Mouse (Mus musculus) midbrain, embryonic 14.5 days (tissue): ENCODE results near the gene Spc24. TPM values are rescaled to one million over a fixed set of nuclear protein-coding genes. Genes with fewer than 3 reads are reported as not detected.
A peak's percentile ranks its signal among the peaks of the same experiment; 100 is the strongest.

Experiments used
- ATAC-seq: fragments of 200-750 bp; cut with Nextera tagmentation; 2 replicates; pipeline ENCODE4 v1.8.0; 2017; ENCODE audit warnings: moderate number of reproducible peaks, moderate library complexity; ENCODE audit not compliant: low FRiP score, low TSS enrichment
- DNase-seq: peaks from one replicate; pipeline ENCODE4 v3.0.0-alpha.2; 2015
- H3K27ac ChIP-seq: fragments of 300-500 bp; sonication (generic); replicated peaks from 2 replicates; pipeline ENCODE4 v1.5.1; 2014; ENCODE audit warnings: mild to moderate bottlenecking, low read depth, low read length, moderate library complexity
- H3K27me3 ChIP-seq: fragments of 300-500 bp; sonication (generic); 2 replicates; pipeline ENCODE4 v1.6.1; 2014; ENCODE audit warnings: low read length, control low read depth, mixed read lengths; ENCODE audit not compliant: control insufficient read depth, insufficient read depth
- H3K36me3 ChIP-seq: fragments of 300-500 bp; sonication (generic); 2 replicates; pipeline ENCODE4 v1.6.1; 2014; ENCODE audit warnings: low read length, control low read depth; ENCODE audit not compliant: control insufficient read depth, insufficient read depth
- H3K4me1 ChIP-seq: fragments of 300-500 bp; sonication (generic); 2 replicates; pipeline ENCODE4 v1.6.1; 2014; ENCODE audit warnings: mild to moderate bottlenecking, antibody characterized with exemption, low read length, control low read depth; ENCODE audit not compliant: control insufficient read depth, insufficient read depth
- H3K4me2 ChIP-seq: fragments of 300-500 bp; sonication (generic); 2 replicates; pipeline ENCODE4 v1.6.1; 2014; ENCODE audit warnings: mild to moderate bottlenecking, low read length, moderate library complexity
- H3K4me3 ChIP-seq: fragments of 300-500 bp; sonication (generic); replicated peaks from 2 replicates; pipeline ENCODE4 v1.5.1; 2014; ENCODE audit warnings: low read depth, low read length
- H3K9ac ChIP-seq: fragments of 300-500 bp; sonication (generic); replicated peaks from 2 replicates; pipeline ENCODE4 v1.6.1; 2014; ENCODE audit warnings: mild to moderate bottlenecking, low read length, moderate library complexity
- H3K9me3 ChIP-seq: fragments of 300-500 bp; sonication (generic); 2 replicates; pipeline ENCODE4 v1.6.1; 2016; ENCODE audit warnings: low read length, control low read depth, mixed read lengths; ENCODE audit not compliant: control insufficient read depth
- WGBS: fragments of 180-500 bp; shearing (Covaris S2); extraction: QIAGEN DNeasy Blood & Tissue Kit; methylation state at CpG from one replicate; pipeline ENCODE4 v1.1.7; 2014; 5-methylcytosine and 5-hydroxymethylcytosine counted together
- polyA plus RNA-seq: library from polyadenylated mRNA; unstranded; fragments of >200 nt; fragmentation: Nextera tagmentation; extraction: Ambion mirVana; gene quantifications from 2 replicates; pipeline ENCODE4 v1.2.1, GENCODE M21; 2014

The Spc24 gene
- polyA plus RNA-seq, 1 experiment from 2014 or later = 21.4 TPM

GRCm38 (mm10) chr9:21748491-21748890, 11.6 kb downstream of the Spc24 start:
- Histone ChIP-seq H3K4me3 (no peak overlapping the region), H3K9me3 (no peaks in the 10 kb centered on the region), H3K27ac (no peak overlapping the region), H3K4me2 (no peak overlapping the region), H3K9ac (no peak overlapping the region), H3K36me3 (peaks cover 67% of the 10 kb centered on the region), H3K27me3 (no peaks in the 10 kb centered on the region), H3K4me1 (no peaks in the 10 kb centered on the region)
- WGBS = 92% methylated on average over 10 of the region's 10 CpGs
- DNase-seq (no peak), ATAC-seq (no peak)

GRCm38 (mm10) chr9:21748033-21748432, 12.1 kb downstream of the Spc24 start:
- H3K4me3 ChIP-seq = no peak overlapping the region
- ATAC-seq = no peak
- no peak overlapping the region for H3K9ac ChIP-seq
- H3K36me3 ChIP-seq = peaks cover 68% of the 10 kb centered on the region
- no peaks in the 10 kb centered on the region for H3K9me3 ChIP-seq
- no peak overlapping the region for H3K4me2 ChIP-seq
- DNase-seq = peak; percentile 30
- WGBS = 77% methylated on average over 7 of the region's 7 CpGs
- H3K4me1 ChIP-seq = no peaks in the 10 kb centered on the region
- no peaks in the 10 kb centered on the region for H3K27me3 ChIP-seq
- H3K27ac ChIP-seq = no peak overlapping the region

GRCm38 (mm10) chr9:21747238-21747774, 12.8 kb downstream of the Spc24 start:
- DNase-seq (no peak), ATAC-seq (no peak)
- Histone ChIP-seq H3K9ac (no peak overlapping the region), H3K4me1 (no peaks in the 10 kb centered on the region), H3K4me3 (no peak overlapping the region), H3K27ac (no peak overlapping the region), H3K9me3 (no peaks in the 10 kb centered on the region), H3K27me3 (no peaks in the 10 kb centered on the region), H3K36me3 (peaks cover 74% of the 10 kb centered on the region), H3K4me2 (no peak overlapping the region)
- 95% methylated on average over 3 of the region's 3 CpGs for WGBS

GRCm38 (mm10) chr9:21741514-21741913, 18.6 kb downstream of the Spc24 start:
- Histone ChIP-seq H3K36me3 (peaks cover 90% of the 10 kb centered on the region), H3K9me3 (no peaks in the 10 kb centered on the region), H3K9ac (no peak overlapping the region), H3K27ac (no peak overlapping the region), H3K4me1 (no peaks in the 10 kb centered on the region), H3K4me2 (no peak overlapping the region), H3K27me3 (no peaks in the 10 kb centered on the region), H3K4me3 (no peak overlapping the region)
- 96% methylated on average over 11 of the region's 11 CpGs for WGBS
- DNase-seq (no peak), ATAC-seq (no peak)

GRCm38 (mm10) chr9:21740427-21740826, 19.7 kb downstream of the Spc24 start:
- Histone ChIP-seq H3K27ac (no peak overlapping the region), H3K4me3 (no peak overlapping the region), H3K9ac (no peak overlapping the region), H3K4me2 (no peak overlapping the region), H3K9me3 (no peaks in the 10 kb centered on the region), H3K4me1 (no peaks in the 10 kb centered on the region), H3K27me3 (no peaks in the 10 kb centered on the region), H3K36me3 (peaks cover 85% of the 10 kb centered on the region)
- WGBS = 95% methylated on average over 14 of the region's 14 CpGs
- DNase-seq (no peak), ATAC-seq (no peak)

- no peaks in the 10 kb centered on the region for H3K27me3 ChIP-seq
- WGBS = 93% methylated on average over 7 of the region's 7 CpGs
- no peaks in the 10 kb centered on the region for H3K9me3 ChIP-seq
- H3K4me1 ChIP-seq = no peaks in the 10 kb centered on the region
- no peak overlapping the region for H3K27ac ChIP-seq
- no peak overlapping the region for H3K4me3 ChIP-seq
- peaks cover 84% of the 10 kb centered on the region for H3K36me3 ChIP-seq
- ATAC-seq = no peak
- no peak overlapping the region for H3K4me2 ChIP-seq
- no peak for DNase-seq
- H3K9ac ChIP-seq = no peak overlapping the region
Measured at GRCm38 (mm10) chr9:21738776-21739175, 21.3 kb downstream of the Spc24 start.

GRCm38 (mm10) chr9:21737188-21737587, 22.9 kb downstream of the Spc24 start:
- no peaks in the 10 kb centered on the region for H3K27me3 ChIP-seq
- ATAC-seq = no peak
- peaks cover 88% of the 10 kb centered on the region for H3K36me3 ChIP-seq
- no peak overlapping the region for H3K4me3 ChIP-seq
- DNase-seq = no peak
- no peak overlapping the region for H3K9ac ChIP-seq
- H3K27ac ChIP-seq = no peak overlapping the region
- no peak overlapping the region for H3K4me2 ChIP-seq
- WGBS = 95% methylated on average over 10 of the region's 10 CpGs
- H3K9me3 ChIP-seq = no peaks in the 10 kb centered on the region
- H3K4me1 ChIP-seq = no peaks in the 10 kb centered on the region

GRCm38 (mm10) chr9:21736580-21736979, 23.5 kb downstream of the Spc24 start:
- H3K4me3 ChIP-seq = no peak overlapping the region
- H3K4me2 ChIP-seq = no peak overlapping the region
- DNase-seq (no peak), ATAC-seq (no peak)
- WGBS = 95% methylated on average over 3 of the region's 3 CpGs
- H3K27me3 ChIP-seq = no peaks in the 10 kb centered on the region
- H3K4me1 ChIP-seq = no peaks in the 10 kb centered on the region
- peaks cover 88% of the 10 kb centered on the region for H3K36me3 ChIP-seq
- no peak overlapping the region for H3K9ac ChIP-seq
- no peak overlapping the region for H3K27ac ChIP-seq
- no peaks in the 10 kb centered on the region for H3K9me3 ChIP-seq

- Histone ChIP-seq H3K36me3 (peaks cover 79% of the 10 kb centered on the region), H3K27ac (no peak overlapping the region), H3K4me3 (no peak overlapping the region), H3K9me3 (no peaks in the 10 kb centered on the region), H3K4me2 (no peak overlapping the region), H3K9ac (no peak overlapping the region), H3K27me3 (no peaks in the 10 kb centered on the region), H3K4me1 (no peaks in the 10 kb centered on the region)
- no peak for DNase-seq
- WGBS = 94% methylated on average over 14 of the region's 14 CpGs
- ATAC-seq = no peak
Measured at GRCm38 (mm10) chr9:21735126-21735525, 25.0 kb downstream of the Spc24 start.
